Mouse (Mus musculus) thymus, adult 2 months (tissue): Measurements from ENCODE around the gene Cmtm2a. TPM values are rescaled to one million over a fixed set of nuclear protein-coding genes. Genes with fewer than 3 reads are reported as not detected.

Source experiments
- DNase-seq: peaks from one replicate; pipeline ENCODE4 v3.0.0; 2021
- H3K27ac ChIP-seq: fragments of 200-500 bp; 2 replicates; pipeline ENCODE4 v1.5.1; 2012; ENCODE audit warnings: low read length, control low read depth; ENCODE audit not compliant: control insufficient read depth, insufficient read depth
- H3K27me3 ChIP-seq: fragments of 200-500 bp; 2 replicates; pipeline ENCODE4 v1.6.1; 2012; ENCODE audit warnings: mild to moderate bottlenecking, low read length, moderate library complexity, mixed read lengths; ENCODE audit not compliant: control insufficient read depth, insufficient read depth
- H3K36me3 ChIP-seq: fragments of 200-500 bp; 2 replicates; pipeline ENCODE4 v1.6.1; 2012; ENCODE audit warnings: mild to moderate bottlenecking, low read length, moderate library complexity; ENCODE audit not compliant: control insufficient read depth, insufficient read depth
- H3K4me1 ChIP-seq: fragments of 200-500 bp; replicated peaks from 2 replicates; pipeline ENCODE4 v1.6.1; 2012; ENCODE audit warnings: low read length; ENCODE audit not compliant: control insufficient read depth, insufficient read depth
- H3K4me3 ChIP-seq: fragments of 200-500 bp; 2 replicates; pipeline ENCODE4 v1.5.1; 2012; ENCODE audit warnings: mild to moderate bottlenecking, low read length, control low read depth, moderate library complexity; ENCODE audit not compliant: control insufficient read depth, insufficient read depth
- CTCF ChIP-seq: fragments of 200-500 bp; IDR thresholded peaks from 2 replicates; pipeline ENCODE4 v1.5.1; 2012; ENCODE audit warnings: mild to moderate bottlenecking, control low read depth, low read length, moderate library complexity, borderline replicate concordance; ENCODE audit not compliant: control insufficient read depth, poor library complexity, insufficient read depth; ENCODE audit errors: extremely low read depth
- POLR2A ChIP-seq: fragments of 200-500 bp; IDR thresholded peaks from 2 replicates; pipeline ENCODE4 v1.6.1; 2012; ENCODE audit warnings: mild to moderate bottlenecking, low read length, control low read depth, moderate library complexity; ENCODE audit not compliant: control insufficient read depth, poor library complexity, insufficient read depth; ENCODE audit errors: extremely low read depth
- WGBS: fragments of 180-500 bp; shearing (Covaris S2); methylation state at CpG from one replicate; pipeline ENCODE4 v1.1.7; 2018; 5-methylcytosine and 5-hydroxymethylcytosine counted together
- polyA plus RNA-seq: library from polyadenylated mRNA; depleted of rRNA; stranded (reverse); fragments of >200 nt; gene quantifications from 2 replicates; pipeline ENCODE4 v1.2.3, GENCODE M21; 2012; rRNA removed

The Cmtm2a gene
- polyA plus RNA-seq, 1 experiment: 0.12 TPM

- WGBS: 82% methylated on average over 12 of the region's 12 CpGs
- peaks cover 19% of the 10 kb centered on the region for H3K4me1 ChIP-seq
Measured at GRCm38 (mm10) chr8:104242038-104242644, 50.8 kb downstream of the Cmtm2a start.

GRCm38 (mm10) chr8:104239418-104239861 lies 53.5 kb downstream of the Cmtm2a start:
- DNase-seq: peak; percentile 53
- Histone ChIP-seq H3K27ac (peak overlapping the region; percentile 58; the same call in 1 of the 2 replicates), H3K4me3 (no peak overlapping the region), H3K4me1 (peaks cover 11% of the 10 kb centered on the region), H3K36me3 (no peaks in the 10 kb centered on the region; the same call in 1 of the 2 replicates), H3K27me3 (no peaks in the 10 kb centered on the region)
- TF ChIP-seq CTCF (no peak), POLR2A (no peak)
- 9% methylated on average over 10 of the region's 10 CpGs for WGBS

More at GRCm38 (mm10) chr8:104242038-104242644, 50.8 kb downstream of the Cmtm2a start:
- no peak overlapping the region for H3K4me3 ChIP-seq
- H3K27ac ChIP-seq: no peak overlapping the region
- no peak for DNase-seq
- H3K36me3 ChIP-seq: no peaks in the 10 kb centered on the region; the same call in 1 of the 2 replicates
- no peaks in the 10 kb centered on the region for H3K27me3 ChIP-seq
- no peak for TF ChIP-seq CTCF
- TF ChIP-seq POLR2A: no peak

GRCm38 (mm10) chr8:104234573-104234972 lies 58.4 kb downstream of the Cmtm2a start:
- 88% methylated on average over 6 of the region's 6 CpGs for WGBS
- no peak overlapping the region for H3K27ac ChIP-seq
- peaks cover 3% of the 10 kb centered on the region for H3K36me3 ChIP-seq

GRCm38 (mm10) chr8:104232919-104233318 lies 60.1 kb downstream of the Cmtm2a start:
- H3K4me3 ChIP-seq: no peak overlapping the region
- no peaks in the 10 kb centered on the region for H3K4me1 ChIP-seq
- H3K27ac ChIP-seq: no peak overlapping the region
- peaks cover 12% of the 10 kb centered on the region for H3K36me3 ChIP-seq
- DNase-seq: no peak
- TF ChIP-seq CTCF: no peak
- no peak for TF ChIP-seq POLR2A
- WGBS: 80% methylated on average over 5 of the region's 5 CpGs
- H3K27me3 ChIP-seq: no peaks in the 10 kb centered on the region

More at GRCm38 (mm10) chr8:104234573-104234972, 58.4 kb downstream of the Cmtm2a start:
- no peaks in the 10 kb centered on the region for H3K27me3 ChIP-seq
- TF ChIP-seq POLR2A (no peak), CTCF (no peak)
- peaks cover 9% of the 10 kb centered on the region for H3K4me1 ChIP-seq
- no peak for DNase-seq
- no peak overlapping the region for H3K4me3 ChIP-seq

GRCm38 (mm10) chr8:104232039-104232438 lies 60.9 kb downstream of the Cmtm2a start:
- no peaks in the 10 kb centered on the region for H3K4me1 ChIP-seq
- H3K36me3 ChIP-seq: peaks cover 19% of the 10 kb centered on the region
- H3K4me3 ChIP-seq: no peak overlapping the region
- no peak for TF ChIP-seq CTCF
- no peak for TF ChIP-seq POLR2A
- 98% methylated on average over 4 of the region's 4 CpGs for WGBS
- H3K27ac ChIP-seq: no peak overlapping the region
- no peaks in the 10 kb centered on the region for H3K27me3 ChIP-seq
- no peak for DNase-seq

Other genes with a start within 250 kb of the Cmtm2a start
- gene Cdh5, start 191.6 kb downstream of the Cmtm2a start, polyA plus RNA-seq: 15.7 and 17.4 TPM in 2 replicates
- 0.70 and 0.82 TPM in 2 replicates for gene Bean1, start 122.7 kb downstream of the Cmtm2a start, polyA plus RNA-seq
- gene Tk2, start 44.6 kb downstream of the Cmtm2a start, polyA plus RNA-seq: 30.5 and 30.6 TPM in 2 replicates
- gene Cklf, start 42.3 kb downstream of the Cmtm2a start, polyA plus RNA-seq: 19.1 and 21.0 TPM in 2 replicates
- not detected in 2 replicates for gene Gm45711, start 16.9 kb upstream of the Cmtm2a start, polyA plus RNA-seq
- gene Cmtm1, start 17.0 kb upstream of the Cmtm2a start, polyA plus RNA-seq: not detected in 2 replicates
- gene Gm11020, start 28.4 kb upstream of the Cmtm2a start, polyA plus RNA-seq: not detected in 2 replicates
- gene Cmtm2b, start 29.0 kb upstream of the Cmtm2a start, polyA plus RNA-seq: not detected in 2 replicates
- gene Cmtm3, start 46.2 kb upstream of the Cmtm2a start, polyA plus RNA-seq: 63.4 and 76.3 TPM in 2 replicates
- 7.8 and 8.4 TPM in 2 replicates for gene Cmtm4, start 102.6 kb upstream of the Cmtm2a start, polyA plus RNA-seq
- 15.6 and 16.1 TPM in 2 replicates for gene Dync1li2, start 149.9 kb upstream of the Cmtm2a start, polyA plus RNA-seq
- gene Terb1, start 216.7 kb upstream of the Cmtm2a start, polyA plus RNA-seq: 0.03 and 0.08 TPM in 2 replicates
- 8.9 and 14.3 TPM in 2 replicates for gene Nae1, start 241.5 kb upstream of the Cmtm2a start, polyA plus RNA-seq
- 2.4 and 2.8 TPM in 2 replicates for gene Car7, start 241.5 kb upstream of the Cmtm2a start, polyA plus RNA-seq